Mouse (Mus musculus) midbrain, embryonic 16.5 days (tissue): Measurements from ENCODE around the gene Gm9733. TPM values are rescaled to one million over a fixed set of nuclear protein-coding genes. Genes with fewer than 3 reads are reported as not detected.
"Not testable (repeated sequence)": the region's sequence is repeated elsewhere in the genome, so short reads cannot be mapped to it uniquely, and the experiment has no call there.

ENCODE experiments used
- ATAC-seq: fragments of 200-750 bp; cut with Nextera tagmentation; 2 replicates; pipeline ENCODE4 v1.8.0; 2017; ENCODE audit warnings: moderate TSS enrichment
- H3K27ac ChIP-seq: fragments of 300-500 bp; sonication (generic); 2 replicates; pipeline ENCODE4 v1.5.1; 2014; ENCODE audit warnings: mild to moderate bottlenecking, low read length, mixed read lengths
- H3K27me3 ChIP-seq: fragments of 300-500 bp; sonication (generic); 2 replicates; pipeline ENCODE4 v1.6.1; 2014; ENCODE audit warnings: low read depth, low read length, mixed read lengths; ENCODE audit not compliant: control insufficient read depth, insufficient read depth
- H3K36me3 ChIP-seq: fragments of 300-500 bp; sonication (generic); 2 replicates; pipeline ENCODE4 v1.6.1; 2014; ENCODE audit warnings: mild to moderate bottlenecking, low read length, moderate library complexity, mixed read lengths; ENCODE audit not compliant: control insufficient read depth, insufficient read depth
- H3K4me1 ChIP-seq: fragments of 300-500 bp; sonication (generic); 2 replicates; pipeline ENCODE4 v1.6.1; 2014; ENCODE audit warnings: mild to moderate bottlenecking, low read length, mixed read lengths; ENCODE audit not compliant: control insufficient read depth, insufficient read depth
- H3K4me2 ChIP-seq: fragments of 300-500 bp; sonication (generic); 2 replicates; pipeline ENCODE4 v1.6.1; 2014; ENCODE audit warnings: mild to moderate bottlenecking, low read length, mixed read lengths
- H3K4me3 ChIP-seq: fragments of 300-500 bp; sonication (generic); 2 replicates; pipeline ENCODE4 v1.5.1; 2014; ENCODE audit warnings: low read depth, mild to moderate bottlenecking, low read length, moderate library complexity, mixed read lengths
- H3K9ac ChIP-seq: fragments of 300-500 bp; sonication (generic); 2 replicates; pipeline ENCODE4 v1.6.1; 2014; ENCODE audit warnings: low read depth, low read length, mixed read lengths
- H3K9me3 ChIP-seq: fragments of 300-500 bp; sonication (generic); replicated peaks from 2 replicates; pipeline ENCODE4 v1.6.1; 2014; ENCODE audit warnings: mild to moderate bottlenecking, low read length, mixed read lengths; ENCODE audit not compliant: control insufficient read depth, poor library complexity, severe bottlenecking
- WGBS: fragments of 180-500 bp; shearing (Covaris S2); extraction: QIAGEN DNeasy Blood & Tissue Kit; methylation state at CpG from one replicate; pipeline ENCODE4 v1.1.7; 2014; 5-methylcytosine and 5-hydroxymethylcytosine counted together
- polyA plus RNA-seq: library from polyadenylated mRNA; unstranded; fragments of >200 nt; fragmentation: Nextera tagmentation; extraction: Ambion mirVana; gene quantifications from 2 replicates; pipeline ENCODE4 v1.2.1, GENCODE M21; 2015

Gm9733 gene
- not detected in 2 replicates for polyA plus RNA-seq

DNA sequence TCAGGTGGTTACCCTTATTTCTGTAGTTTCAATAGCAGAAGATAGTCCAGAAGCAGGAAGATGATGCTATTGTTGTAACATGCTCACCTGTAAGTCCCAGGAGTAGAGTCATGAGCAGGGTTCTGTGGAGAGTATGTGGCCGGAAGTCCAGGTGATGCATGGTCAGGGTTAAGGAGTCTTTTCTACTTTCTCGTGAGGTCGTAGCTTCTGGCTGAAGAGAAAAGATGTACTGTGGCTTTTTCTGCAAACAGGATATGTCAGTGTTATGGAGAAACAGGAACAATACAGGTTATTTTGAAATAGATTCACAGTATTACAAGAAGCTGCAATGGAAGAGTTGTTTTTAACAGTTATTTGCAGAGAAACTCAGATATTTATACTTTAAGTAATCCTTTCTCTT lies at the start of gene Gm9733:
TSS of gene Gm9733 (minus strand) at position 240 of the 400 bp plus-strand sequence.
- no peak for ATAC-seq

DNA sequence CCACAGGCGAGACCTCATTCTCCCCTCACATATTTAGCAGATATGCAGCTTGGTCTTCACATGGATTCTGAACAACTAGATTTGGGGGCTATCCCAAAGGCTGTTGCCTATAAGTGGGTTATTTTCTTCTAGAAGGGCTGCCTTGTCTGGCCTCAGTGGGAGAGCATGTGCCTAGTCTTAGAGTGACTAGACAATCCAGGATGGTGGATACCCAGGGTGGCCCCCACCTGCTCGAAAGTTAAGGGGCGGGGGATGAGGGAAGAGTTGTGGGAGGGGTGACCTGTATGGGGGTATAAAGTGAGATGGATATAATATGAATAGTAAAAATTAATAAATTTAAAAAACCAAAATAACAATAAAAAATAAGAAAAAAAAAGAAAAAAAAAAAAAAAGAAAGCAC lies 23.6 kb upstream of the Gm9733 start:
- not testable (repeated sequence) for H3K27ac ChIP-seq, H3K27me3 ChIP-seq, H3K9me3 ChIP-seq, ATAC-seq, H3K4me3 ChIP-seq, H3K4me1 ChIP-seq, H3K36me3 ChIP-seq, H3K9ac ChIP-seq, H3K4me2 ChIP-seq
- 77% methylated on average over 3 of the region's 3 CpGs for WGBS

More for the DNA sequence above, at the start of gene Gm9733:
- Histone ChIP-seq H3K4me2 (no peak within 1 kb of the TSS), H3K4me3 (no peak within 1 kb of the TSS), H3K4me1 (no peaks in the 10 kb centered on the region), H3K36me3 (no peaks in the 10 kb centered on the region), H3K9me3 (no peaks in the 10 kb centered on the region), H3K27ac (no peak within 1 kb of the TSS), H3K9ac (no peak within 1 kb of the TSS), H3K27me3 (no peaks in the 10 kb centered on the region)
- WGBS, result 93% methylated on average over 3 of the region's 3 CpGs

DNA sequence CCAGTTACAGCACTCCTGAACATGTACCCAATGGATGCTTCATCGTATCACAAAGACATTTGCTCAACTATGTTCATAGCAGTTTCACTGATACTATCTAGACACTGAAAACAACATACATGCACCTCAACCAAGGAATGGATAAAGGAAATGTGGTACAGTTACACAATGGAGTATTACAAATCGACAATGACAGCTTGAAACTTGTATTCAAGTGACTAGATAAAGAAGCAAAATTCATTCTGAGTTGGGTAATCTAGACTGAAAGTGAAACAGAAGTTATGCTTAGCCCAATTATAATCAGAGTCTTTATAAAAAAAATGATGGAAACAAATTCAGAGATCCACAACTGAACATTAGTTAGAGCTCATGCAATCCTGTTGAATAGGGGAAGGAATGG lies 18.2 kb upstream of the Gm9733 start:
- not testable (repeated sequence) for H3K27me3 ChIP-seq, H3K4me2 ChIP-seq, H3K4me1 ChIP-seq, H3K36me3 ChIP-seq, H3K4me3 ChIP-seq, H3K9ac ChIP-seq, H3K9me3 ChIP-seq, ATAC-seq, H3K27ac ChIP-seq
- 89% methylated on average over 1 of the region's 2 CpGs for WGBS

DNA sequence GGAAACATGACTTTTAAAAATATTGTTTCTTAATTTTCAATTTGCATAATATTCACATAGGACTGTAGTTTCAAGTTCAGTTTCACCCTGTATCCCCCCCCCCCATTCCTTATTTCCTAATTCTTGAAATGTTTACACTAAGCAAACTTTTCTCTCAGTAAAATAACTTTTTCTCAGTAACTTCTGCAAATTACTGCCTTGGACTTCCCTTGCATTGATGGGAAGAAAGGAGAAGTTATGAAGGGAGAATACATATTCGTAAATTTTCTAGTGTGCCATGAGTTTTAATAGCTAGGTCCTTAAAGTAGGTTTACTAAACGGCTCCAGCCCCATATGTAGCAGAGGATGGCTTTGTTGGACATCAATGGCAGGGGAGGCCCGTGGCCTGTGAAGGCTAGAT lies 13.5 kb upstream of the Gm9733 start:
- not testable (repeated sequence) for ATAC-seq, H3K27ac ChIP-seq, H3K4me1 ChIP-seq, H3K4me3 ChIP-seq, H3K9me3 ChIP-seq, H3K4me2 ChIP-seq, H3K27me3 ChIP-seq, H3K36me3 ChIP-seq, H3K9ac ChIP-seq
- WGBS, result 59% methylated on average over 3 of the region's 3 CpGs

DNA sequence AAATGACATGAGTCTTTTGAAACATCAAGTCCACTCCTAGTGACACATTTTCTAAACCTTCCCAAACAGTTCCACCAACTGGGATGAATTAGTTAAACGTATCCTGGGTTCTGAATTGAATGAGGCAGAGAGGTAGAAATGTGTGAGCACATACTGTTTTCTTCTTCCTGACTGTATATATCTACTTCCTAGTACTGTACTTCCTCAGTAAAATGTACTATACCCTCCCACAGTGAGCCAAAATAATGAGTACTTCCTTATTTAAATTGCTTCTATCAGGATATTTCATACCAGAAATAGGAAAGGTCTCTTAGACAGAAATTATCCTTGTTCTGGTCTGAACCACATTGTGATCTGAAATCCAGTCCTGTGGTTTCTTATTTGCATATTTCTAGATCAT lies 8.2 kb upstream of the Gm9733 start:
- no peak overlapping the region for H3K4me3 ChIP-seq
- H3K9me3 ChIP-seq, result no peaks in the 10 kb centered on the region
- H3K27me3 ChIP-seq, result no peaks in the 10 kb centered on the region
- H3K4me2 ChIP-seq, result no peak overlapping the region
- 76% methylated on average over 1 of the region's 1 CpGs for WGBS
- H3K4me1 ChIP-seq, result no peaks in the 10 kb centered on the region
- no peaks in the 10 kb centered on the region for H3K36me3 ChIP-seq
- no peak for ATAC-seq
- H3K9ac ChIP-seq, result no peak overlapping the region
- H3K27ac ChIP-seq, result no peak overlapping the region

DNA sequence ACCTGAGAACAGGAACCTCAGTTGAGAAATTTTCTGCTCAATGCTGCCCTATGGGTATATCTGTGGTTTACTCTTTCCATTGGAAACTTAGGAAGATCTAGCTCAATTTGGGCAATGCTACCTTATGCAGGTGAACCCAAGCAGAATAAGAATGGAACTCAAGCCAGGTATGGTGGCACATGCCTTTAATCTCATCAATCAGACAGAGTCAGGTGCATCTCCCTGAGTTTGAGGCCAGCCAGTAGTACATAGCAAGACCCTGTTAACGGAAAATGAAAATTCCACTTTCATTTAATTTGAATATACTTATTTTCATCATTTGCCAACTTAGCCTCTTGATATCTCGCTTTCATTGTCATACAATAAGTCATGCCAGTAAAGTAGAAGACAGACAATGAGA lies 2.1 kb upstream of the Gm9733 start:
- Histone ChIP-seq H3K27ac (no peak overlapping the region), H3K4me3 (no peak overlapping the region), H3K4me1 (no peaks in the 10 kb centered on the region), H3K27me3 (no peaks in the 10 kb centered on the region), H3K9me3 (no peaks in the 10 kb centered on the region), H3K9ac (no peak overlapping the region), H3K36me3 (no peaks in the 10 kb centered on the region), H3K4me2 (no peak overlapping the region)
- WGBS, result 75% methylated on average over 2 of the region's 2 CpGs
- no peak for ATAC-seq

DNA sequence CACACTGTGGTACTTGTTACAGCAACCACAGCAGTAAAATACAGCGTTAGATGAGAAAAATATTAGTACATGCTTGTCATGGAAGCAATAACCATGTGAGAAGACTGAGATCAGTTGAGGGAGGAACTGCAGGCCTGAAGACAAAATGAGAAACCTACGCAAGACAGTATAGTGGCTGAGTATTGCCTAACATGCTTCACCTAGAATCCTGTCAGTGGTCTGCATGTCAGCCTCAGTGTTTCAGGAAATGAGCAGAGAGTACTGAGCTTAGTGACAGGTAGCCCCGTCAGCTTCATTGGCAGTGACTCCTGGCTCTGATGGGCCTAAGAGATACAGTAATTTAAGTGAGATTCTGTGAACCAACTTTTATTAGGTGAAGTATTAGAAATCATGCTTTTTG lies 557 bp downstream of the Gm9733 start:
- Histone ChIP-seq H3K9ac (no peak overlapping the region), H3K9me3 (no peaks in the 10 kb centered on the region), H3K27ac (no peak overlapping the region), H3K27me3 (no peaks in the 10 kb centered on the region), H3K36me3 (no peaks in the 10 kb centered on the region), H3K4me3 (no peak overlapping the region), H3K4me1 (no peaks in the 10 kb centered on the region), H3K4me2 (no peak overlapping the region)
- no peak for ATAC-seq
- WGBS, result 70% methylated on average over 3 of the region's 3 CpGs

DNA sequence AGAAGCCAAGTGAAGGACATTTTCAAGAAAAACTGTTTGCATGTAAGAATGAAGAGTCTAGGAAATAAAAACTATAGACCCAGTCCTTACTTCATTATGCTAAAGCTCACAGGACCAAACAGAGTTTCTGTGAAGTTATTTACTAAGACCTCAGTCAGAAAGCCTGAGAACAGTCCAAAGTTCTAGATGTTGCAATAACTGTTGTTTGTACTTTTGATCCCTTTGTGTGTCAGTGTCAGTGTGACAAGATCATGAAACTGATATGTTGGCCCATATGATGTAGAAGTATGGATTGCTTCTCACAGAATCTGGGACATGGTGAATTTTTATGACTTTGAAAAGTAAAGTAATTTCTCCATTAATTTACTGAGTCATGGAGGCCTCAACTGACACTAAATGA lies 2.6 kb downstream of the Gm9733 start:
- H3K4me2 ChIP-seq, result no peak overlapping the region
- no peaks in the 10 kb centered on the region for H3K4me1 ChIP-seq
- H3K9ac ChIP-seq, result no peak overlapping the region
- no peak for ATAC-seq
- no peak overlapping the region for H3K4me3 ChIP-seq
- no peaks in the 10 kb centered on the region for H3K27me3 ChIP-seq
- no peaks in the 10 kb centered on the region for H3K36me3 ChIP-seq
- no peaks in the 10 kb centered on the region for H3K9me3 ChIP-seq
- H3K27ac ChIP-seq, result no peak overlapping the region

DNA sequence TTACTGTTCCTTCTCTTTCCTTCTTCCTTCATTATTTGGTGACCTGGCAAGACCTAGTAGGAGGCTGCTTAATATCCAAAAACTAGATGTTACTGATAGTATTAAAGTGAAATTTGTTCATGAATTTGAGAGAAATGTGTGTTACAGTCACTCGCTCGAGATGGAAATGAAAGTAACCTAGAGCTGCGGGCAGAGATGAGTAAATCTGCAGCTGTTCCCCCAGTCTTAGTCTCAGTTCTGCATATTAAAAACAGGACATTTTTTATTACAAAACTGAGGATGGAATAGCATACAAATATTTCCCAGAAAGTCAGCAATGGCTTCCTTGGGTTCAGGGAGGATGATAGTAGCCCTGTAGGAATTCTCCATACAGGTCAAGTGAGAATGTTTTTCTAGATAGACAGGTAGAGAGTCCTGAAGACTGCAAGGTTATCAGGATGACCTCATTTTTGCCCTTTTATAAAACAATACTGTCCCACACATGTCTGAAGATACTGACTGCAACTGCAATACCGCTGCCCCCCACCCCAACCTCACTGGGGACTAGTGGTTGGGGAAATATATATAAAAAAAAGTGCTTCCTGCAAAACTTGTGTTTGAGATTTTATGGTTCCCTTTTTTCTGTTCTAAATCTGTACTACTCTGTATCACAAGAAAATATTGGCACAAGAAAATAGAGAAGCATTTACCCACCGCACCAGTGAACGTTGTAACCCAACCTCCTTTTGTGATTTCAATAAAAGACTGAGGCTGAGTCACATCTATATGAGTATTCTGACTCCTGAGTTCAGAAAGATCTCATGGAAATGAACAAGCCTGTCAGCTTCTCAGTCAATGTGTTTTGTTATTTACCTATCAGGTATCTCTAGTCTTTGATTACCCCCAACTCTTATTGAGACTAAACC lies 47.4 kb downstream of the Gm9733 start:
- Histone ChIP-seq H3K4me1 (no peaks in the 10 kb centered on the region), H3K9ac (no peak overlapping the region), H3K4me3 (no peak overlapping the region), H3K27ac (no peak overlapping the region), H3K36me3 (no peaks in the 10 kb centered on the region), H3K9me3 (peaks cover 3% of the 10 kb centered on the region; the same call in 1 of the 2 replicates), H3K27me3 (no peaks in the 10 kb centered on the region), H3K4me2 (no peak overlapping the region)
- ATAC-seq, result no peak
- WGBS, result 91% methylated on average over 6 of the region's 6 CpGs
